Mouse (Mus musculus): ENCODE results near the gene Itpk1. TPM values are rescaled to one million over a fixed set of nuclear protein-coding genes. Genes with fewer than 3 reads are reported as not detected.

The Itpk1 gene
- total and polyA plus RNA-seq, 2 experiments from 2014 or later: 47.5 to 47.6 TPM

DNA sequence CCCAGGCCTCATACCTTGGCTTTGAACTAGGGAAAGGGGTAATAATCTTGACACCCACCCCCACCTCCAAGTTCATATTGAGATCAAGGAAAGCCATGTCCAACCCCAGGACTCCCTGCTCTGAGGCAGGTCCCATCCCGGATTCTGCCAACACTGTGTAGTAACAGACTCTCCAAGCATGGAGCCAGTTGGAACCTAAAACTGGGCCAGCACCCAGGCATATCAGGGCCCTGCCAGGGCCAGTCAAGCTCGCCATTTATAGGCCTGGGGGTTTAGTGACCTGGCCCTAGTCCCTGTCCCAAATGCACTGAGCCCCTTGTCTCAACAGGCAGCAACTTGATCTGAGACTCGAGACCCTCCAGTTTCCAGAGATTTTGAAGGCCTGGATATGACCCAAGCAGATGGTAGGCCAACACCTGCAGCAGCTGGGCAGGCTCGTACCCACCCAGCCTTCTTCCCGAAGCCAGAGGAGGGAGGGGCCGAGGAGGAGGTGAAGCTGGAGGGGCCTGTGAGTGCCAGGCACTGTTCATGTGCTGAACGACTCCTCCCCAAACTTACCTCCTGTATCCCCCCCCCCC is 21.9 kb downstream of the Itpk1 start:
- no peaks in the 10 kb centered on the region for H3K27me3 ChIP-seq (ENCODE audit: insufficient read depth, low read length)
- WGBS: 72% methylated on average over 7 of the region's 7 CpGs
- no peak for TF ChIP-seq CTCF (IDR thresholded peaks at IDR 0.05; ENCODE audit: low read depth)
- peaks cover 32% of the 10 kb centered on the region for H3K4me1 ChIP-seq (ENCODE audit: insufficient read depth)
- no peaks in the 10 kb centered on the region for H3K9me3 ChIP-seq (ENCODE audit: low read length)
- no peaks in the 10 kb centered on the region for H3K36me3 ChIP-seq (ENCODE audit: insufficient read depth)
- H3K9ac ChIP-seq: no peak overlapping the region
- H3K27ac ChIP-seq (ENCODE audit: low read depth, low read length): no peak overlapping the region
- no peak overlapping the region for H3K4me3 ChIP-seq (ENCODE audit: low read depth, low read length)
- H3K4me2 ChIP-seq (ENCODE audit: low read depth): no peak overlapping the region
- ATAC-seq (no peak), DNase-seq (no peak)

GRCm38 (mm10) chr12:102682085-102682484 is 22.6 kb downstream of the Itpk1 start:
- Histone ChIP-seq H3K4me3 (ENCODE audit: low read depth, low read length) (no peak overlapping the region), H3K4me2 (ENCODE audit: low read depth) (no peak overlapping the region), H3K27me3 (ENCODE audit: insufficient read depth, low read length) (no peaks in the 10 kb centered on the region), H3K27ac (ENCODE audit: low read depth, low read length) (no peak overlapping the region), H3K36me3 (ENCODE audit: insufficient read depth) (no peaks in the 10 kb centered on the region), H3K9me3 (ENCODE audit: low read length) (no peaks in the 10 kb centered on the region), H3K4me1 (ENCODE audit: insufficient read depth) (peaks cover 32% of the 10 kb centered on the region), H3K9ac (no peak overlapping the region)
- WGBS: 86% methylated on average over 5 of the region's 5 CpGs
- no peak for TF ChIP-seq CTCF (IDR thresholded peaks at IDR 0.05; ENCODE audit: low read depth)
- DNase-seq (no peak), ATAC-seq (no peak)

GRCm38 (mm10) chr12:102681590-102681989 is 23.1 kb downstream of the Itpk1 start:
- WGBS: 78% methylated on average over 7 of the region's 7 CpGs
- DNase-seq: no peak
- Histone ChIP-seq H3K36me3 (ENCODE audit: insufficient read depth) (no peaks in the 10 kb centered on the region), H3K9ac (no peak overlapping the region), H3K27me3 (ENCODE audit: insufficient read depth, low read length) (no peaks in the 10 kb centered on the region), H3K27ac (ENCODE audit: low read depth, low read length) (no peak overlapping the region), H3K4me2 (ENCODE audit: low read depth) (no peak overlapping the region), H3K9me3 (ENCODE audit: low read length) (no peaks in the 10 kb centered on the region), H3K4me3 (ENCODE audit: low read depth, low read length) (no peak overlapping the region), H3K4me1 (ENCODE audit: insufficient read depth) (peaks cover 32% of the 10 kb centered on the region)
- peak; percentile 28; the same call in 1 of the 2 replicates for TF ChIP-seq CTCF (IDR thresholded peaks at IDR 0.05; ENCODE audit: low read depth)
- no peak for ATAC-seq

DNA sequence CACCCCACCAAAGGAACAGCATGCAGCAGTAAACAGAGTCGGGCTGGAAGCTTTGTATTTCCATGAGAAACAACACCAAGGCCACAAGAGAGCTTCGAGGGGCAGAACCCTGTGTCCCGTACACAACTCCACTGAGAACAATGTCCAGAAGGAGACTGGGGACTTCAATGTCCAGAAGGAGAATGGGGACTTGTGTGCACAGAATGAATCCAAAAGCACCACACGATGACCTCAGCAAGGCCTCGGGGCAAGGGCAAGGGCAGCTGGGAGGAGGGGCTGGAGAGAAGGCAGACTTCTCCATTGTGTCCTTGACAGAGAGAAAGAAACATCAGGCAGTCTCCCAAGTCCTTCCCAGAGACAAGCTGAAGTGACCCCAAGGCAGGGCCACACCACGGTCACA is 25.9 kb downstream of the Itpk1 start:
- DNase-seq: no peak
- ATAC-seq: no peak
- Histone ChIP-seq H3K9me3 (ENCODE audit: low read length) (no peaks in the 10 kb centered on the region), H3K4me1 (ENCODE audit: insufficient read depth) (peaks cover 16% of the 10 kb centered on the region; the same call in 1 of the 2 replicates), H3K4me2 (ENCODE audit: low read depth) (no peak overlapping the region), H3K9ac (no peak overlapping the region), H3K27ac (ENCODE audit: low read depth, low read length) (no peak overlapping the region), H3K4me3 (ENCODE audit: low read depth, low read length) (no peak overlapping the region), H3K27me3 (ENCODE audit: insufficient read depth, low read length) (no peaks in the 10 kb centered on the region), H3K36me3 (ENCODE audit: insufficient read depth) (peaks cover 9% of the 10 kb centered on the region)
- WGBS: 28% methylated on average over 6 of the region's 6 CpGs
- no peak for TF ChIP-seq CTCF (IDR thresholded peaks at IDR 0.05; ENCODE audit: low read depth)

GRCm38 (mm10) chr12:102677089-102677488 is 27.6 kb downstream of the Itpk1 start:
- H3K4me3 ChIP-seq (ENCODE audit: low read depth, low read length): no peak overlapping the region
- DNase-seq (no peak), ATAC-seq (no peak)
- H3K4me2 ChIP-seq (ENCODE audit: low read depth): no peak overlapping the region
- WGBS: 59% methylated on average over 3 of the region's 3 CpGs
- H3K4me1 ChIP-seq (ENCODE audit: insufficient read depth): 0 out of 2 replicates have a peak, but pooled peaks cover 7% of the 10 kb centered on the region
- TF ChIP-seq CTCF (IDR thresholded peaks at IDR 0.05; ENCODE audit: low read depth): no peak
- H3K27me3 ChIP-seq (ENCODE audit: insufficient read depth, low read length): no peaks in the 10 kb centered on the region
- H3K9me3 ChIP-seq (ENCODE audit: low read length): no peaks in the 10 kb centered on the region
- H3K27ac ChIP-seq (ENCODE audit: low read depth, low read length): no peak overlapping the region
- no peak overlapping the region for H3K9ac ChIP-seq
- peaks cover 9% of the 10 kb centered on the region for H3K36me3 ChIP-seq (ENCODE audit: insufficient read depth)

DNA sequence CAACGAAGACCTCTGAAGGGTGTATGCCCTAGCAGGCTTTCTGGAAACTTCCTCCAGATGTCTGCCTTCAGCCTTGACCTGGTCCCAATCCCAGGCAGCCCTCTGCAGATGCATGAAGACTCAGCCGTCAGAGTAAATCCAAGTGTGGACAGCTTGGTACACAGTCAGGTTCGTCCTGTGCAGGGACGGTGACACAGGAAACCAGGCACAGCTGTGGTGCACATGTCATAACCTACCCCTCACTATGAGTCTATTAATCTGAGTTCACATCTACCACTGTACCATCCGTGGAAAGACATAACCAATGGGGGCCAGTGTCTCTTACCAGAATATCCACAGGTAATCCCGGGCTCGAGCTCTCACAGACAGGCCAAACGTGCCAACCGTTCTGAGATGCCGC is 30.2 kb downstream of the Itpk1 start:
- Histone ChIP-seq H3K9ac (no peak overlapping the region), H3K27me3 (ENCODE audit: insufficient read depth, low read length) (no peaks in the 10 kb centered on the region), H3K4me1 (ENCODE audit: insufficient read depth) (0 out of 2 replicates have a peak, but pooled peaks cover 7% of the 10 kb centered on the region), H3K9me3 (ENCODE audit: low read length) (no peaks in the 10 kb centered on the region), H3K27ac (ENCODE audit: low read depth, low read length) (no peak overlapping the region), H3K36me3 (ENCODE audit: insufficient read depth) (peaks cover 9% of the 10 kb centered on the region), H3K4me2 (ENCODE audit: low read depth) (no peak overlapping the region), H3K4me3 (ENCODE audit: low read depth, low read length) (no peak overlapping the region)
- TF ChIP-seq CTCF (IDR thresholded peaks at IDR 0.05; ENCODE audit: low read depth): no peak
- DNase-seq: no peak
- 94% methylated on average over 10 of the region's 10 CpGs for WGBS
- ATAC-seq: no peak

DNA sequence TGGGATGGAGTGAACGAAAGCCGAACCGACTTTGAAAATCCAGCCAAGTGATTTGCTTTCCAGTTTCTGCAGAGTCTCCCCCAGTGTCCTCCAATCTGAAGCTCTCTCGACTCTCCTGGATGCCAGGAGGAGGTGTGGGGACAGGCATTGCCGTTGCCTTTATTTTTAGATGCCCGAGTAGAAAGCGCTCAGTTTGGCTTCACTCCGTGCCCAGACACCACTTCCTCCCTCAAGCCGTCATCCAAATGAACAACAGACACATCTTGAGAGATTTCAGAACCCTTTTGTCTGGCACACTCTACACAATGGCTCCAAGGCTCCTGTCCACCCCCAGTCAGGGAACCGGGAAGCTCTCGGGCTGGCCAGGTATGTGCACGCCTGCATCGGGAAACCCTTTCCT is 30.6 kb downstream of the Itpk1 start:
- 89% methylated on average over 13 of the region's 13 CpGs for WGBS
- Histone ChIP-seq H3K27ac (ENCODE audit: low read depth, low read length) (no peak overlapping the region), H3K4me3 (ENCODE audit: low read depth, low read length) (no peak overlapping the region), H3K9me3 (ENCODE audit: low read length) (no peaks in the 10 kb centered on the region), H3K27me3 (ENCODE audit: insufficient read depth, low read length) (no peaks in the 10 kb centered on the region), H3K4me2 (ENCODE audit: low read depth) (no peak overlapping the region), H3K36me3 (ENCODE audit: insufficient read depth) (peaks cover 9% of the 10 kb centered on the region), H3K4me1 (ENCODE audit: insufficient read depth) (0 out of 2 replicates have a peak, but pooled peaks cover 7% of the 10 kb centered on the region), H3K9ac (no peak overlapping the region)
- ATAC-seq (no peak), DNase-seq (no peak)
- TF ChIP-seq CTCF (IDR thresholded peaks at IDR 0.05; ENCODE audit: low read depth): no peak
